Comparison of ENCODE assay signal across 24 mouse cellular contexts in genomic region chr10:121807771-121808170, GRCm38 (mm10).
A peak's percentile ranks its signal among the peaks of the same experiment; 100 is the strongest.
DNase-seq lines count a peak whose midpoint lies in the region; ATAC-seq and TF ChIP-seq lines count a peak whose summit lies in the region.
"Had no signal": no experiment of that assay in that cellular context is flagged by ENCODE, and none has a peak within 500 bp of the region (broad histone marks: within the 10 kb centered on the region; RNA-seq: fewer than 3 reads in every experiment).

No protein-coding gene starts in this region.

- no peak overlapping the region for H3K9ac ChIP-seq in stomach, postnatal 0 days (ENCODE audit: low read length)
- no peak overlapping the region for H3K9ac ChIP-seq in intestine, postnatal 0 days (ENCODE audit: low read depth, low read length)
- H3K9ac ChIP-seq: embryonic facial prominence, embryonic 12.5 days; forebrain, embryonic 13.5 days; forebrain, embryonic 15.5 days had no signal

- H3K27ac ChIP-seq in testis, adult 2 months (ENCODE audit: control insufficient read depth, insufficient read depth, low read depth, low read length) = no peak overlapping the region
- H3K27ac ChIP-seq in stomach, postnatal 0 days (replicated peaks) = no peak overlapping the region
- no peak overlapping the region for H3K27ac ChIP-seq in intestine, postnatal 0 days (ENCODE audit: low read depth, low read length)
- H3K27ac ChIP-seq: embryonic facial prominence, embryonic 10.5 days; embryonic facial prominence, embryonic 12.5 days; forebrain, embryonic 13.5 days; forebrain, embryonic 15.5 days had no signal

- no peak overlapping the region for H3K4me2 ChIP-seq in stomach, postnatal 0 days (replicated peaks; ENCODE audit: low read depth)
- no peak overlapping the region for H3K4me2 ChIP-seq in intestine, postnatal 0 days (replicated peaks; ENCODE audit: low read depth)
- H3K4me2 ChIP-seq: embryonic facial prominence, embryonic 12.5 days; forebrain, embryonic 13.5 days; forebrain, embryonic 15.5 days had no signal

- WGBS in stomach, postnatal 0 days = 85% methylated on average over 11 of the region's 11 CpGs
- 85% methylated on average over 11 of the region's 11 CpGs for whole genome bisulfite sequencing in intestine, postnatal 0 days

- ATAC-seq in stomach, postnatal 0 days (ENCODE audit: low FRiP score, low TSS enrichment) = no peak
- ATAC-seq in intestine, postnatal 0 days = no peak
- ATAC-seq: activated CD4-positive, CD25-positive, alpha-beta regulatory T cell, adult 4 months; CD4-positive, CD25-positive, alpha-beta regulatory T cell, adult 4 months; forebrain, embryonic 13.5 days; forebrain, embryonic 15.5 days; Patski had no signal

- H3K4me3 ChIP-seq in testis, adult 2 months (ENCODE audit: control insufficient read depth, low read depth, low read length) = peak overlapping the region; percentile 47
- H3K4me3 ChIP-seq in stomach, postnatal 0 days (ENCODE audit: low read depth, low read length) = no peak overlapping the region
- no peak overlapping the region for H3K4me3 ChIP-seq in intestine, postnatal 0 days (ENCODE audit: low read depth, low read length)
- H3K4me3 ChIP-seq: embryonic facial prominence, embryonic 10.5 days; embryonic facial prominence, embryonic 12.5 days; forebrain, embryonic 13.5 days; forebrain, embryonic 15.5 days had no signal

- no peak for TF ChIP-seq CTCF in testis, adult 2 months (IDR thresholded peaks at IDR 0.05; ENCODE audit: control insufficient read depth, insufficient read depth, insufficient replicate concordance, low read depth, low read length)
- TF ChIP-seq CTCF in stomach, postnatal 0 days (IDR thresholded peaks at IDR 0.05; ENCODE audit: low read depth) = no peak
- no peak for TF ChIP-seq CTCF in intestine, postnatal 0 days (IDR thresholded peaks at IDR 0.05; ENCODE audit: low read depth)

- no peaks in the 10 kb centered on the region for H3K9me3 ChIP-seq in stomach, postnatal 0 days (ENCODE audit: control insufficient read depth, low read length)
- H3K9me3 ChIP-seq in intestine, postnatal 0 days (ENCODE audit: control insufficient read depth) = no peaks in the 10 kb centered on the region
- H3K9me3 ChIP-seq: embryonic facial prominence, embryonic 10.5 days; embryonic facial prominence, embryonic 12.5 days; forebrain, embryonic 13.5 days; forebrain, embryonic 15.5 days had no signal

- intact Hi-C loops in heart, postnatal 25 days (cut with DNase I) = no loop called here

- H3K27me3 ChIP-seq in testis, adult 2 months (ENCODE audit: control insufficient read depth, insufficient read depth, low read length) = no peaks in the 10 kb centered on the region
- H3K27me3 ChIP-seq in stomach, postnatal 0 days (ENCODE audit: control insufficient read depth, insufficient read depth, low read length) = no peaks in the 10 kb centered on the region
- no peaks in the 10 kb centered on the region for H3K27me3 ChIP-seq in intestine, postnatal 0 days (replicated peaks; ENCODE audit: control insufficient read depth, insufficient read depth, low read length)
- H3K27me3 ChIP-seq: CH12.LX; embryonic facial prominence, embryonic 12.5 days; forebrain, embryonic 13.5 days; forebrain, embryonic 15.5 days; Patski had no signal

- no peak for TF ChIP-seq POLR2A in testis, adult 2 months (IDR thresholded peaks at IDR 0.05; ENCODE audit: control insufficient read depth, low read depth, low read length)

- H3K36me3 ChIP-seq in testis, adult 2 months (ENCODE audit: control insufficient read depth, insufficient read depth, low read length) = no peaks in the 10 kb centered on the region
- H3K36me3 ChIP-seq in stomach, postnatal 0 days (ENCODE audit: control insufficient read depth, insufficient read depth, low read length) = peaks cover 3% of the 10 kb centered on the region
- H3K36me3 ChIP-seq in intestine, postnatal 0 days (ENCODE audit: control insufficient read depth, insufficient read depth) = peaks cover 6% of the 10 kb centered on the region; the same call in 1 of the 2 replicates
- H3K36me3 ChIP-seq: G1E had no signal

- peak; percentile 85 for DNase-seq in heart, adult 11 months
- no peak for DNase-seq in heart, postnatal 25 days (ENCODE audit: low spot score)
- no peak for DNase-seq in testis, postnatal 14 days (ENCODE audit: low spot score)
- peak; percentile 10 for DNase-seq in stomach, postnatal 0 days (ENCODE audit: low spot score)
- DNase-seq: adrenal gland, adult 8-10 months; adrenal gland, postnatal 14 days; adrenal gland, postnatal 36 days; B cell, adult 2 months; cerebellum, adult 11-12 months; cerebellum, adult 2 months; cerebellum, adult 9-10 months; cerebellum, postnatal 10 days; cerebellum, postnatal 25 days had no signal

- H3K4me1 ChIP-seq in testis, adult 2 months (ENCODE audit: control insufficient read depth, insufficient read depth, low read length) = peaks cover 7% of the 10 kb centered on the region; the same call in 1 of the 2 replicates
- no peaks in the 10 kb centered on the region for H3K4me1 ChIP-seq in stomach, postnatal 0 days (replicated peaks; ENCODE audit: control insufficient read depth, insufficient read depth)
- H3K4me1 ChIP-seq in intestine, postnatal 0 days (replicated peaks; ENCODE audit: control insufficient read depth, insufficient read depth, low read length) = no peaks in the 10 kb centered on the region
- H3K4me1 ChIP-seq: embryonic facial prominence, embryonic 12.5 days; forebrain, embryonic 13.5 days had no signal

- TF ChIP-seq EP300 in stomach, postnatal 0 days (optimal IDR thresholded peaks at IDR 0.05) = no peak

Comparison
In these comparisons a context has a peak if more than half of its experiments do, and no peak if none do; other contexts are left out.
1. DNase-seq: peak in heart, adult 11 months (single experiment) and stomach, postnatal 0 days (single experiment); none in heart, postnatal 25 days (single experiment) and testis, postnatal 14 days (single experiment).